Mouse (Mus musculus): ENCODE data around the gene Dgkd.

- TF ChIP-seq CTCF (conservative IDR thresholded peaks at IDR 0.05; ENCODE audit: insufficient read depth, insufficient read length, low read depth, low read length) (no peak), POLR2A (IDR thresholded peaks at IDR 0.05; ENCODE audit: low read depth, low read length) (no peak)
Observed at GRCm38 (mm10) chr1:87959532-87959931, 106.4 kb downstream of the Dgkd start.
